Mouse (Mus musculus) MEL (cell line): ENCODE measurements around the gene Crybb3. TPM values are rescaled to one million over a fixed set of nuclear protein-coding genes. Genes with fewer than 3 reads are reported as not detected.

ENCODE experiments used
- DNase-seq: peaks from one replicate; pipeline ENCODE4 v3.0.0; 2011; ENCODE audit warnings: low read depth, low spot score
- H3K27ac ChIP-seq: 2 replicates; pipeline ENCODE4 v1.5.1; 2012; ENCODE audit warnings: low read depth, mild to moderate bottlenecking, control low read depth, low read length, moderate library complexity; ENCODE audit not compliant: control insufficient read depth
- H3K27me3 ChIP-seq, 2 experiments: fragments of 150-350 bp in 1 of 2; sonication (generic) in 1 of 2; 2 replicates each; pipeline ENCODE4 v1.6.1; 2012; ENCODE audit warnings: low read length in 2 of 2, mild to moderate bottlenecking in 2 of 2, improper control_type of control experiment in 1 of 2, moderate library complexity in 1 of 2; ENCODE audit not compliant: insufficient read depth in 2 of 2, control insufficient read depth in 1 of 2
- H3K36me3 ChIP-seq, 2 experiments: 2 replicates each; pipeline ENCODE4 v1.6.1; 2012 to 2014; ENCODE audit warnings: low read length in 2 of 2, improper control_type of control experiment in 1 of 2, inconsistent platforms in 1 of 2, mild to moderate bottlenecking in 1 of 2; ENCODE audit not compliant: insufficient read depth in 2 of 2, control insufficient read depth in 1 of 2
- H3K4me1 ChIP-seq, 2 experiments: fragments of 150-350 bp in 1 of 2; sonication (generic) in 1 of 2; 2 replicates each; pipeline ENCODE4 v1.6.1; 2012; ENCODE audit warnings: low read length in 2 of 2, improper control_type of control experiment in 1 of 2, mild to moderate bottlenecking in 1 of 2; ENCODE audit not compliant: insufficient read depth in 2 of 2, control insufficient read depth in 1 of 2
- H3K4me3 ChIP-seq, 2 experiments: fragments of 150-350 bp in 1 of 2; sonication (generic) in 1 of 2; 2 replicates each; pipeline ENCODE4 v1.5.1; 2012; ENCODE audit warnings: low read depth in 2 of 2, low read length in 2 of 2, mild to moderate bottlenecking in 2 of 2, moderate library complexity in 2 of 2, control low read depth in 1 of 2, improper control_type of control experiment in 1 of 2; ENCODE audit not compliant: control insufficient read depth in 1 of 2, insufficient read depth in 1 of 2
- H3K79me2 ChIP-seq: 2 replicates; pipeline ENCODE4 v1.6.1; 2012; ENCODE audit warnings: mild to moderate bottlenecking, low read length, moderate library complexity; ENCODE audit not compliant: control insufficient read depth, poor library complexity, insufficient read depth
- H3K9ac ChIP-seq: 2 replicates; pipeline ENCODE4 v1.6.1; 2012; ENCODE audit warnings: low read depth, mild to moderate bottlenecking, control low read depth, low read length, moderate library complexity; ENCODE audit not compliant: control insufficient read depth, poor library complexity, severe bottlenecking
- H3K9me3 ChIP-seq: fragments of 150-350 bp; sonication (generic); replicated peaks from 2 replicates; pipeline ENCODE4 v1.6.1; 2012; ENCODE audit warnings: mild to moderate bottlenecking, low read length, improper control_type of control experiment, moderate library complexity; ENCODE audit not compliant: insufficient read depth
- BHLHE40 ChIP-seq: IDR thresholded peaks from 2 replicates; pipeline ENCODE4 v1.6.1; 2012; ENCODE audit warnings: low read depth, mild to moderate bottlenecking, inconsistent platforms, low read length, improper control_type of control experiment, borderline replicate concordance
- GABPA ChIP-seq: IDR thresholded peaks from 2 replicates; pipeline ENCODE4 v1.6.1; 2012; ENCODE audit warnings: low read depth, mild to moderate bottlenecking, inconsistent platforms, low read length, improper control_type of control experiment, moderate library complexity
- KAT2A ChIP-seq: conservative IDR thresholded peaks from 2 replicates; pipeline ENCODE4 v1.6.1; 2012; ENCODE audit warnings: low read depth, low read length, improper control_type of control experiment, inconsistent platforms
- TCF12 ChIP-seq: IDR thresholded peaks from 2 replicates; pipeline ENCODE4 v1.6.1; 2014; ENCODE audit warnings: low read depth, mild to moderate bottlenecking, inconsistent platforms, low read length, improper control_type of control experiment, moderate library complexity
- UBTF ChIP-seq: IDR thresholded peaks from 2 replicates; pipeline ENCODE4 v1.6.1; 2012; ENCODE audit warnings: low read depth, mild to moderate bottlenecking, inconsistent platforms, low read length, improper control_type of control experiment, moderate library complexity, borderline replicate concordance; ENCODE audit not compliant: insufficient read depth
- polyA plus RNA-seq, 2 experiments: library from polyadenylated mRNA; stranded (reverse) in 1 of 2; unstranded in 1 of 2; fragments of >175 nt in 1 of 2; fragments of >200 nt in 1 of 2; gene quantifications; 2 replicates each; pipeline versions ENCODE4 v1.2.1 to v1.2.4; 2012; ENCODE audit warnings: low replicate concordance in 2 of 2, low read depth in 1 of 2; ENCODE audit not compliant: insufficient read length in 2 of 2, insufficient read depth in 1 of 2, missing spikeins in 1 of 2
- total RNA-seq: library from RNA; depleted of rRNA; stranded (reverse); fragments of 300-350 nt; gene quantifications from 2 replicates; pipeline ENCODE4 v1.2.3, GENCODE M21; 2012; rRNA removed

Crybb3 gene
- total and polyA plus RNA-seq, 3 experiments = not detected

DNA sequence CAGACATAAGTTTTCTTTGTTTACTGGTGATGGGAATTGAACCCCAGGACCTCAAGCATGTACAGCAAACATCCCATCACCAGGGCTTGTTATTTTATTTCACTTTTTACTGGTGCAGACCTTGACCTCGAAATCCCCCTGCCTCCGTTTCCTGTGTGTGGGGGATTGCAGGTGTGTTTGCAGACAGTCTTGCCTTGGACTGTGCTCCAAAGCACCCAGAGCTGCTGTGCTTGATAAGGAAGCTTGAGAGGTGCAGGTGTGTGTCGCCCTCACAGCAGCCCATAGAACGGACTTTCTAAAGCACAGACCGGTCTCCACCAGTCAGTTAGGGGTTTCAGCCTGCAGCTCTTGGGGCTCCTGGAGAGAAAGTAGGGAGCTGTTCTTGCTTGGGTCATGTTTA lies 54.7 kb downstream of the Crybb3 start:
- H3K79me2 ChIP-seq = no peaks in the 10 kb centered on the region
- no peaks in the 10 kb centered on the region for H3K9me3 ChIP-seq
- DNase-seq = no peak

More for the DNA sequence above, 54.7 kb downstream of the Crybb3 start:
- Histone ChIP-seq H3K4me1 (no peaks in the 10 kb centered on the region), H3K27ac (no peak overlapping the region), H3K27me3 (no peaks in the 10 kb centered on the region; a peak in 1 of 4 replicates), H3K36me3 (no peaks in the 10 kb centered on the region), H3K9ac (no peak overlapping the region), H3K4me3 (no peak overlapping the region)
- TF ChIP-seq UBTF (no peak), KAT2A (no peak), BHLHE40 (no peak), TCF12 (no peak), GABPA (no peak)

Other genes with a start within 250 kb of the Crybb3 start
- not detected in 2 replicates for gene Myo18b, start 185.2 kb downstream of the Crybb3 start, total RNA-seq
- gene Myo18b, start 185.2 kb downstream of the Crybb3 start, polyA plus RNA-seq = not detected
- gene Grk3, start 65.8 kb downstream of the Crybb3 start, total RNA-seq = 0.10 TPM in 1 of 2 replicates, not detected in the other
- gene Grk3, start 65.8 kb downstream of the Crybb3 start, polyA plus RNA-seq = not detected
- not detected in 2 replicates for gene Crybb2, start 11.5 kb downstream of the Crybb3 start, total RNA-seq
- not detected for gene Crybb2, start 11.5 kb downstream of the Crybb3 start, polyA plus RNA-seq
- gene 2900026A02Rik, start 139.7 kb upstream of the Crybb3 start, total RNA-seq = not detected in 2 replicates
- not detected for gene 2900026A02Rik, start 139.7 kb upstream of the Crybb3 start, polyA plus RNA-seq
- not detected in 2 replicates for gene Tmem211, start 145.3 kb upstream of the Crybb3 start, total RNA-seq
- gene Tmem211, start 145.3 kb upstream of the Crybb3 start, polyA plus RNA-seq = not detected
- gene Sgsm1, start 229.2 kb upstream of the Crybb3 start, total RNA-seq = not detected in 2 replicates
- gene Sgsm1, start 229.2 kb upstream of the Crybb3 start, polyA plus RNA-seq = not detected